Mouse (Mus musculus) lung, embryonic 14.5 days (tissue): Measurements from ENCODE around the gene Grin2c. TPM values are rescaled to one million over a fixed set of nuclear protein-coding genes. Genes with fewer than 3 reads are reported as not detected.

Experiments used
- ATAC-seq: fragments of 200-750 bp; cut with Nextera tagmentation; 2 replicates; pipeline ENCODE4 v1.8.0; 2017; ENCODE audit warnings: mild to moderate bottlenecking, moderate TSS enrichment, moderate library complexity; ENCODE audit not compliant: insufficient read depth
- DNase-seq: peaks from one replicate; pipeline ENCODE4 v3.0.0-alpha.2; 2015
- H3K27ac ChIP-seq: fragments of 300-500 bp; sonication (generic); 2 replicates; pipeline ENCODE4 v1.5.1; 2014; ENCODE audit warnings: low read depth, mild to moderate bottlenecking, moderate library complexity
- H3K27me3 ChIP-seq: fragments of 300-500 bp; sonication (generic); 2 replicates; pipeline ENCODE4 v1.6.1; 2014; ENCODE audit warnings: low read length, control low read depth; ENCODE audit not compliant: insufficient read depth
- H3K36me3 ChIP-seq: fragments of 300-500 bp; sonication (generic); 2 replicates; pipeline ENCODE4 v1.6.1; 2014; ENCODE audit warnings: control low read depth; ENCODE audit not compliant: insufficient read depth
- H3K4me1 ChIP-seq: fragments of 300-500 bp; sonication (generic); 2 replicates; pipeline ENCODE4 v1.6.1; 2014; ENCODE audit warnings: antibody characterized with exemption, control low read depth; ENCODE audit not compliant: insufficient read depth
- H3K4me2 ChIP-seq: fragments of 300-500 bp; sonication (generic); 2 replicates; pipeline ENCODE4 v1.6.1; 2014; ENCODE audit warnings: mild to moderate bottlenecking
- H3K4me3 ChIP-seq: fragments of 300-500 bp; sonication (generic); 2 replicates; pipeline ENCODE4 v1.5.1; 2014; ENCODE audit warnings: low read depth, low read length
- H3K9ac ChIP-seq: fragments of 300-500 bp; sonication (generic); 2 replicates; pipeline ENCODE4 v1.6.1; 2014
- H3K9me3 ChIP-seq: fragments of 300-500 bp; sonication (generic); 2 replicates; pipeline ENCODE4 v1.6.1; 2016; ENCODE audit warnings: low read depth, low read length, control low read depth
- CTCF ChIP-seq: IDR thresholded peaks from 2 replicates; pipeline ENCODE4 v1.5.1; 2016; ENCODE audit warnings: antibody characterized with exemption, low read depth
- WGBS: fragments of 180-500 bp; shearing (Covaris S2); extraction: QIAGEN DNeasy Blood & Tissue Kit; methylation state at CpG from one replicate; pipeline ENCODE4 v1.1.7; 2014; 5-methylcytosine and 5-hydroxymethylcytosine counted together
- polyA plus RNA-seq: library from polyadenylated mRNA; unstranded; fragments of >200 nt; fragmentation: Nextera tagmentation; extraction: Ambion mirVana; gene quantifications from 2 replicates; pipeline ENCODE4 v1.2.1, GENCODE M21; 2014

The Grin2c gene
- polyA plus RNA-seq, 1 experiment from 2014 or later = not detected

GRCm38 (mm10) chr11:115298160-115298559 is 31.1 kb upstream of the Grin2c start:
- H3K4me3 ChIP-seq = no peak overlapping the region
- H3K36me3 ChIP-seq = no peaks in the 10 kb centered on the region
- H3K9ac ChIP-seq = no peak overlapping the region
- WGBS = 60% methylated on average over 8 of the region's 8 CpGs
- ATAC-seq = no peak
- H3K4me2 ChIP-seq = no peak overlapping the region
- no peak overlapping the region for H3K27ac ChIP-seq
- no peak for DNase-seq
- no peaks in the 10 kb centered on the region for H3K4me1 ChIP-seq
- no peaks in the 10 kb centered on the region for H3K9me3 ChIP-seq
- peaks cover 26% of the 10 kb centered on the region for H3K27me3 ChIP-seq
- no peak for TF ChIP-seq CTCF

- no peak within 1 kb of the TSS for H3K27ac ChIP-seq
- peak within 1 kb of the TSS; percentile 5 for H3K9ac ChIP-seq
- peak within 1 kb of the TSS; percentile 60 for H3K4me2 ChIP-seq
- peak; percentile 50 for DNase-seq
- peaks cover 26% of the 10 kb centered on the region for H3K27me3 ChIP-seq
- peak; percentile 60 for TF ChIP-seq CTCF
- H3K36me3 ChIP-seq = no peaks in the 10 kb centered on the region
- peak within 1 kb of the TSS; percentile 33 for H3K4me3 ChIP-seq
- 1% methylated on average over 44 of the region's 44 CpGs for WGBS
- ATAC-seq = peak; percentile 62
- H3K9me3 ChIP-seq = no peaks in the 10 kb centered on the region
- peaks cover 4% of the 10 kb centered on the region; the same call in 1 of the 2 replicates for H3K4me1 ChIP-seq
These were observed 30.3 kb upstream of the Grin2c start, which contains the start of gene Fads6 for GRCm38 (mm10) chr11:115297214-115297826. TSS of gene Fads6 (minus strand) at chr11:115297663.

GRCm38 (mm10) chr11:115296471-115297210 is 29.6 kb upstream of the Grin2c start:
- DNase-seq (no peak), ATAC-seq (no peak)
- Histone ChIP-seq H3K36me3 (no peaks in the 10 kb centered on the region), H3K4me2 (peak overlapping the region; percentile 60), H3K4me1 (peaks cover 4% of the 10 kb centered on the region; the same call in 1 of the 2 replicates), H3K4me3 (peak overlapping the region; percentile 33), H3K27me3 (peaks cover 26% of the 10 kb centered on the region), H3K9ac (peak overlapping the region; percentile 5; the same call in 1 of the 2 replicates), H3K27ac (no peak overlapping the region), H3K9me3 (no peaks in the 10 kb centered on the region)
- WGBS = 51% methylated on average over 21 of the region's 21 CpGs
- no peak for TF ChIP-seq CTCF

GRCm38 (mm10) chr11:115295939-115296338 is 28.9 kb upstream of the Grin2c start:
- no peak overlapping the region for H3K27ac ChIP-seq
- no peaks in the 10 kb centered on the region for H3K36me3 ChIP-seq
- H3K4me1 ChIP-seq = peaks cover 9% of the 10 kb centered on the region
- no peaks in the 10 kb centered on the region for H3K9me3 ChIP-seq
- no peak overlapping the region for H3K9ac ChIP-seq
- DNase-seq (no peak), ATAC-seq (no peak)
- no peak overlapping the region for H3K4me3 ChIP-seq
- 84% methylated on average over 11 of the region's 11 CpGs for WGBS
- no peak overlapping the region for H3K4me2 ChIP-seq
- TF ChIP-seq CTCF = no peak
- H3K27me3 ChIP-seq = peaks cover 26% of the 10 kb centered on the region

- Histone ChIP-seq H3K27ac (0 out of 2 replicates have a peak overlapping the region, but pooled peaks have one; percentile 3), H3K4me3 (no peak overlapping the region), H3K9ac (no peak overlapping the region), H3K9me3 (no peaks in the 10 kb centered on the region), H3K4me1 (peaks cover 9% of the 10 kb centered on the region), H3K27me3 (peaks cover 15% of the 10 kb centered on the region), H3K4me2 (no peak overlapping the region), H3K36me3 (no peaks in the 10 kb centered on the region)
- ATAC-seq (no peak), DNase-seq (no peak)
- TF ChIP-seq CTCF = no peak
- WGBS = 48% methylated on average over 14 of the region's 14 CpGs
These were observed 25.8 kb upstream of the Grin2c start for GRCm38 (mm10) chr11:115292631-115293375.

- H3K4me3 ChIP-seq = no peak overlapping the region
- no peak overlapping the region for H3K27ac ChIP-seq
- ATAC-seq = no peak
- no peak for DNase-seq
- H3K4me2 ChIP-seq = no peak overlapping the region
- 73% methylated on average over 10 of the region's 10 CpGs for WGBS
- H3K9ac ChIP-seq = no peak overlapping the region
- no peak for TF ChIP-seq CTCF
- H3K4me1 ChIP-seq = peaks cover 9% of the 10 kb centered on the region
- H3K9me3 ChIP-seq = no peaks in the 10 kb centered on the region
- no peaks in the 10 kb centered on the region for H3K36me3 ChIP-seq
- H3K27me3 ChIP-seq = peaks cover 3% of the 10 kb centered on the region; the same call in 1 of the 2 replicates
These were observed 24.5 kb upstream of the Grin2c start for GRCm38 (mm10) chr11:115291503-115291902.
